In genomic region chr5:36942446-36942845, GRCm38 (mm10) we compare ENCODE assay signal across 24 mouse cellular contexts. TPM values are rescaled to one million over a fixed set of nuclear protein-coding genes. Genes with fewer than 3 reads are reported as not detected.
DNase-seq lines count a peak whose midpoint lies in the region; ATAC-seq and TF ChIP-seq lines count a peak whose summit lies in the region.
"Had no signal": no experiment of that assay in that cellular context is flagged by ENCODE, and none has a peak within 500 bp of the region (broad histone marks: within the 10 kb centered on the region; RNA-seq: fewer than 3 reads in every experiment).

No protein-coding gene starts in this region.

- H3K27ac ChIP-seq in heart, adult 2 months, result no peak overlapping the region
- no peak overlapping the region for H3K27ac ChIP-seq in heart, embryonic 12.5 days (ENCODE audit: poor library complexity, severe bottlenecking)
- no peak overlapping the region for H3K27ac ChIP-seq in liver, postnatal 0 days (ENCODE audit: low read depth)
- H3K27ac ChIP-seq in liver, embryonic 11.5 days (ENCODE audit: low read depth, low read length), result no peak overlapping the region
- H3K27ac ChIP-seq in ES-Bruce4 (ENCODE audit: insufficient read depth, low read length), result no peak overlapping the region
- H3K27ac ChIP-seq: embryonic facial prominence, embryonic 10.5 days; forebrain, embryonic 13.5 days; hindbrain, embryonic 12.5 days had no signal

- ATAC-seq in heart, embryonic 12.5 days (ENCODE audit: insufficient number of reproducible peaks, low FRiP score), result no peak
- ATAC-seq in liver, postnatal 0 days, result no peak
- no peak for ATAC-seq in liver, embryonic 11.5 days (replicated peaks; ENCODE audit: low FRiP score)
- ATAC-seq in erythroblast, adult 5-6 weeks (replicated peaks; ENCODE audit: low FRiP score, poor library complexity, severe bottlenecking), result no peak
- ATAC-seq: forebrain, embryonic 13.5 days; inflammation-experienced regulatory T-cells, adult 6 months; midbrain, embryonic 16.5 days; Patski had no signal

- 85% methylated on average over 2 of the region's 2 CpGs for WGBS in heart, adult 2 months
- WGBS in heart, embryonic 12.5 days, result 93% methylated on average over 2 of the region's 2 CpGs
- WGBS in liver, postnatal 0 days (ENCODE audit: insufficient replicate concordance), result 88% methylated on average over 2 of the region's 2 CpGs
- 84% methylated on average over 2 of the region's 2 CpGs for WGBS in liver, embryonic 11.5 days

- TF ChIP-seq POLR2A in heart, adult 2 months (IDR thresholded peaks at IDR 0.05; ENCODE audit: insufficient read depth, low read depth, low read length), result no peak
- TF ChIP-seq POLR2A in ES-Bruce4 (IDR thresholded peaks at IDR 0.05; ENCODE audit: insufficient read depth, low read length), result no peak
- no peak for TF ChIP-seq POLR2A in brain, embryonic 14.5 days (IDR thresholded peaks at IDR 0.05; ENCODE audit: borderline replicate concordance, extremely low read depth, insufficient read depth, insufficient read length, poor library complexity, severe bottlenecking)

- no peak for TF ChIP-seq EP300 in heart, adult 2 months (IDR thresholded peaks at IDR 0.05; ENCODE audit: insufficient read depth, low read depth, low read length)
- no peak for TF ChIP-seq EP300 in liver, postnatal 0 days (IDR thresholded peaks at IDR 0.05; ENCODE audit: low read depth)
- TF ChIP-seq EP300 in ES-Bruce4 (IDR thresholded peaks at IDR 0.05; ENCODE audit: insufficient read depth, low read depth, low read length), result no peak

- H3K4me3 ChIP-seq in heart, adult 2 months, result no peak overlapping the region
- H3K4me3 ChIP-seq in heart, embryonic 12.5 days, result no peak overlapping the region
- H3K4me3 ChIP-seq in liver, postnatal 0 days (ENCODE audit: low read depth, low read length), result no peak overlapping the region
- H3K4me3 ChIP-seq in liver, embryonic 11.5 days (ENCODE audit: low read depth, low read length), result no peak overlapping the region
- no peak overlapping the region for H3K4me3 ChIP-seq in ES-Bruce4 (ENCODE audit: low read depth, low read length)
- H3K4me3 ChIP-seq: embryonic facial prominence, embryonic 10.5 days; forebrain, embryonic 13.5 days; hindbrain, embryonic 12.5 days had no signal

- no peaks in the 10 kb centered on the region for H3K27me3 ChIP-seq in heart, adult 2 months (ENCODE audit: control insufficient read depth, insufficient read depth, low read length)
- no peaks in the 10 kb centered on the region for H3K27me3 ChIP-seq in heart, embryonic 12.5 days (replicated peaks)
- H3K27me3 ChIP-seq in liver, postnatal 0 days (ENCODE audit: insufficient read depth, low read length), result no peaks in the 10 kb centered on the region
- H3K27me3 ChIP-seq in liver, embryonic 11.5 days (replicated peaks; ENCODE audit: control insufficient read depth, insufficient read depth, low read length), result no peaks in the 10 kb centered on the region
- no peaks in the 10 kb centered on the region for H3K27me3 ChIP-seq in ES-Bruce4 (ENCODE audit: control insufficient read depth, insufficient read depth, low read length, poor library complexity, severe bottlenecking)
- H3K27me3 ChIP-seq: hindbrain, embryonic 12.5 days had no signal

- intact Hi-C loops in heart, adult 2 months (cut with DNase I), result no loop called here

- H3K9ac ChIP-seq in heart, adult 2 months (ENCODE audit: low read depth, low read length), result no peak overlapping the region
- no peak overlapping the region for H3K9ac ChIP-seq in heart, embryonic 12.5 days
- H3K9ac ChIP-seq in liver, postnatal 0 days (replicated peaks), result no peak overlapping the region
- no peak overlapping the region for H3K9ac ChIP-seq in liver, embryonic 11.5 days (ENCODE audit: low read depth, low read length)
- no peak overlapping the region for H3K9ac ChIP-seq in ES-Bruce4 (ENCODE audit: low read depth, poor library complexity, severe bottlenecking)
- H3K9ac ChIP-seq: forebrain, embryonic 13.5 days; hindbrain, embryonic 12.5 days had no signal

- TF ChIP-seq CTCF in heart, adult 2 months (IDR thresholded peaks at IDR 0.05), result peak; percentile 35
- TF ChIP-seq CTCF in liver, postnatal 0 days (IDR thresholded peaks at IDR 0.05; ENCODE audit: low read depth), result peak; percentile 33
- TF ChIP-seq CTCF in ES-Bruce4 (IDR thresholded peaks at IDR 0.05; ENCODE audit: low read depth, low read length), result peak; percentile 43
- TF ChIP-seq CTCF in brain, embryonic 14.5 days (IDR thresholded peaks at IDR 0.05; ENCODE audit: borderline replicate concordance, extremely low read depth, insufficient read depth, insufficient read length), result peak; percentile 36; the same call in 1 of the 2 replicates

- H3K9me3 ChIP-seq in heart, embryonic 12.5 days (replicated peaks), result no peaks in the 10 kb centered on the region
- no peaks in the 10 kb centered on the region for H3K9me3 ChIP-seq in liver, postnatal 0 days (ENCODE audit: low read length)
- H3K9me3 ChIP-seq in liver, embryonic 11.5 days (ENCODE audit: control insufficient read depth, low read length), result no peaks in the 10 kb centered on the region
- no peaks in the 10 kb centered on the region for H3K9me3 ChIP-seq in ES-Bruce4 (replicated peaks; ENCODE audit: control insufficient read depth, insufficient read depth, low read length, poor library complexity, severe bottlenecking)
- H3K9me3 ChIP-seq: embryonic facial prominence, embryonic 10.5 days; forebrain, embryonic 13.5 days; hindbrain, embryonic 12.5 days had no signal

- no peak overlapping the region for H3K4me2 ChIP-seq in heart, embryonic 12.5 days
- H3K4me2 ChIP-seq in liver, postnatal 0 days (ENCODE audit: low read depth, low read length), result no peak overlapping the region
- no peak overlapping the region for H3K4me2 ChIP-seq in liver, embryonic 11.5 days
- H3K4me2 ChIP-seq: forebrain, embryonic 13.5 days; hindbrain, embryonic 12.5 days had no signal

- no peaks in the 10 kb centered on the region for H3K79me2 ChIP-seq in heart, adult 2 months (replicated peaks; ENCODE audit: control insufficient read depth, insufficient read depth, low read length)

- no peaks in the 10 kb centered on the region for H3K36me3 ChIP-seq in heart, adult 2 months (ENCODE audit: control insufficient read depth, insufficient read depth, low read length)
- no peaks in the 10 kb centered on the region for H3K36me3 ChIP-seq in heart, embryonic 12.5 days
- H3K36me3 ChIP-seq in liver, postnatal 0 days (replicated peaks; ENCODE audit: insufficient read depth, low read length), result no peaks in the 10 kb centered on the region
- no peaks in the 10 kb centered on the region for H3K36me3 ChIP-seq in liver, embryonic 11.5 days (ENCODE audit: control insufficient read depth, insufficient read depth, low read length)
- no peaks in the 10 kb centered on the region for H3K36me3 ChIP-seq in ES-Bruce4 (ENCODE audit: control insufficient read depth, insufficient read depth, low read length, poor library complexity, severe bottlenecking)
- H3K36me3 ChIP-seq: embryonic facial prominence, embryonic 10.5 days; hindbrain, embryonic 12.5 days had no signal

- no peaks in the 10 kb centered on the region for H3K4me1 ChIP-seq in heart, adult 2 months (ENCODE audit: control insufficient read depth, insufficient read depth, low read length)
- H3K4me1 ChIP-seq in heart, embryonic 12.5 days (replicated peaks), result no peaks in the 10 kb centered on the region
- H3K4me1 ChIP-seq in liver, postnatal 0 days (ENCODE audit: insufficient read depth), result no peaks in the 10 kb centered on the region
- no peaks in the 10 kb centered on the region for H3K4me1 ChIP-seq in liver, embryonic 11.5 days (replicated peaks; ENCODE audit: control insufficient read depth, insufficient read depth, low read length)
- peaks cover 5% of the 10 kb centered on the region for H3K4me1 ChIP-seq in ES-Bruce4 (ENCODE audit: control insufficient read depth, insufficient read depth, low read length)

- DNase-seq in heart, adult 2 months, result no peak
- DNase-seq in liver, postnatal 0 days, result no peak
- DNase-seq in liver, embryonic 11.5 days (ENCODE audit: low spot score), result no peak
- no peak for DNase-seq in brain, embryonic 14.5 days (ENCODE audit: low read depth)
- DNase-seq in right cerebral cortex, postnatal 10 days (ENCODE audit: low spot score in 2 of 2), result no peak
- DNase-seq: adrenal gland, postnatal 14 days; cerebellum, adult 18-20 months; cerebellum, postnatal 36 days; gastrocnemius, postnatal 36 days; kidney, adult 9 months; kidney, postnatal 25 days; layer of hippocampus, adult 9-11 months; retina, postnatal 1 day; thymus, adult 18-20 months had no signal

RNA-seq across cellular contexts. Expression of gene Wfs1, which starts 46.6 kb away (rescaled TPM):
- 10 to 100 TPM; 82.3 to 99.7 TPM for total RNA-seq in heart, adult 2 months (2021)
- polyA plus RNA-seq in heart, adult 2 months (2012; rRNA removed), result 72.3 and 73.8 TPM in 2 replicates
- polyA plus RNA-seq in heart, embryonic 12.5 days (2016; fragmentation: Nextera tagmentation; extraction: Ambion mirVana), result 32.0 and 32.7 TPM in 2 replicates
- 1.7 and 1.9 TPM in 2 replicates for polyA plus RNA-seq in liver, postnatal 0 days (2015; fragmentation: Nextera tagmentation; extraction: Ambion mirVana)
- polyA plus RNA-seq in liver, embryonic 11.5 days (2014; fragmentation: Nextera tagmentation; extraction: Ambion mirVana), result 3.4 and 3.8 TPM in 2 replicates
- polyA plus RNA-seq in ES-Bruce4 (2011; ENCODE audit: insufficient read depth, insufficient read length, low read depth, missing spikeins), result 10.1 and 11.3 TPM in 2 replicates
- 4.0 and 7.8 TPM in 2 replicates for polyA plus RNA-seq in brain, embryonic 14.5 days (2012; rRNA removed)
- total RNA-seq in erythroblast, adult 5-6 weeks (2015; ENCODE audit: low replicate concordance), result not detected in 2 replicates
- total RNA-seq in erythroblast, adult 5-6 weeks (2017; ENCODE audit: low replicate concordance), result 0.60 TPM in 1 of 2 replicates, not detected in the other
- total RNA-seq: megakaryocyte-erythroid progenitor cell, adult 5-6 weeks had no signal
